Mouse (Mus musculus): ENCODE results near the gene Gm14139.
"Not testable (repeated sequence)": the region's sequence is repeated elsewhere in the genome, so short reads cannot be mapped to it uniquely, and the experiment has no call there.

Gene Gm14139

GRCm38 (mm10) chr2:150181570-150181999 lies at the start of gene Gm14139:
Gm14139 (plus strand) TSS chr2:150181755.
- DNase-seq (ENCODE audit: low spot score), result not testable (repeated sequence)

- DNase-seq (ENCODE audit: low spot score), result not testable (repeated sequence)
These were observed 49.6 kb upstream of the Gm14139 start for GRCm38 (mm10) chr2:150132002-150132401.

DNA sequence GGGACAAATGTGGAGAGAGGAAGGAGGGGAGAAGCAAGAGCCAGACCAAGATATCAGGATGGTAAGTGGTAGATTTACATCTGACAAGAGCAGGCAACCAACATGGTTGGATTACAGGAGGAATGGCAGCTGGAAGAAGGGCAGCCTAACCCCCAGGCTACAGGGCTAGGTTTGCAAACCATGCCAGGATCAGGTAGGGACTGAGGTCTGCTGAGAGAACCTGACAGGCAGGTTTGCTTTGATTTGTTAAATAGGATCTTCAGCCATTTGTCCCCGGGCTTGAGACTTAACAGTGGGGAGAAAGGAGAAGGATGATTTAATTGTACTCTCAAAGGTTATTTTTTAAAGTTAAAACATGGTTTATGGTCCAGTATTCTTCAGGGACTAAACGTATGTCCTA lies 48.8 kb upstream of the Gm14139 start:
- DNase-seq (ENCODE audit: low spot score), result no peak

GRCm38 (mm10) chr2:150136435-150136897 lies 45.1 kb upstream of the Gm14139 start, which contains the start of gene Zfp120:
Zfp120 (minus strand) TSS chr2:150136708.
- DNase-seq (ENCODE audit: low spot score), result peak; percentile 94

DNA sequence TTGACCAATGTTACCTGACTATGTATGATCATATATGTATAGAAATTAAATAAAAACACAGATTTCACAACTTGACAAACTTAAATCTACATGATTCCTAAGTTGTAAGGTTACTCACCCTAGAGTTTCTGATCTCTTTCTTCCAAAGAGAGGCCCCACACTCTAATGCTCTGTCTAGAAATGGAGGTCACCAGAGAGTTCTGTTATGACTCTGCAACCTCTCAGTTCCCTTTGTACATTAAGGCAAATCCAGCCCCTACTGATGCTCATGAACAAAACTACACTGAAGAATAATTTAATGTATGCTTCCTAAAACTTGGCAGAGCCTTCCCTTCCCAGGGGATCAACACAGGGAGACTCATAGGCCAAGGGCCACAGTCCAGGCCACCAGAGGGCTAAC lies 14.9 kb upstream of the Gm14139 start:
- no peak for DNase-seq (ENCODE audit: low spot score)

DNA sequence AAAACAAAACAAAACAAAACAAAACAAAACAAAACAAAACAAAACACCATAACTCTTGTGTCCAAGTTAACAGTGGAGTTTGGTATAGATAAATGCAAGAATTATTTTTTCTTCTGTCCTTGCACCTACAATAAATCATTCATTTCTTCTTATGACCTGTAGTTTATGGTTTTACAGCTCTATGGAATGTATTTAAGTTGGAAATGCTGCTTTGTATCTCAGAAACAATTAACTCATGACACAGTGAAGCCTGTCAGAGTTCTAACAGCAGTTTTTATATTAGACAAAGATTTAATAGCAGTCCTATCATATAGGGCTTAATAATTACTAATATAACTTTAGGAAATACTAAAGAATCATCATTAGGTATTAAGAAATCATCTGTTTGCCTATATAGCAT lies 7.7 kb upstream of the Gm14139 start:
- DNase-seq (ENCODE audit: low spot score), result no peak

DNA sequence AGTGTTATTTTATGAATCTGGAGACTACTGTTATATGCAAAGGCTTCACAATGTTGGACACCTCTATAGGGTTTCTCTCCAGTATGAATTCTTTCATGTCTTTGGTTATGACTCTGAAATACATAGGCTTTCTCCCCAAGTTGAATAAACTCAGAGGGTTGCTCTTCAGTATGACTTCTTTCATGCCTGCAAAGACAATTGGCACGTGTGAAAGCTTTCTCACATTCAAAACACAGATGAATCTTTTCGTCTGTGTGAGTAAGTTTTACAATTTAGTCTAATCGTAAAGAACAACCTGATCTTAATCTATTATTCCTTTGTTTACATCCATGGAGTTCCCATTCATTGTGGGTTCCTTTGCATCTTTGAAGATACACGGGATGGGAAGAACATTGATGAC lies 2.0 kb upstream of the Gm14139 start, which contains the start of gene Gm10770:
Gene Gm10770, minus strand, starts transcription at position 101 of the 400 bp plus-strand sequence.
- DNase-seq (ENCODE audit: low spot score), result not testable (repeated sequence)

DNA sequence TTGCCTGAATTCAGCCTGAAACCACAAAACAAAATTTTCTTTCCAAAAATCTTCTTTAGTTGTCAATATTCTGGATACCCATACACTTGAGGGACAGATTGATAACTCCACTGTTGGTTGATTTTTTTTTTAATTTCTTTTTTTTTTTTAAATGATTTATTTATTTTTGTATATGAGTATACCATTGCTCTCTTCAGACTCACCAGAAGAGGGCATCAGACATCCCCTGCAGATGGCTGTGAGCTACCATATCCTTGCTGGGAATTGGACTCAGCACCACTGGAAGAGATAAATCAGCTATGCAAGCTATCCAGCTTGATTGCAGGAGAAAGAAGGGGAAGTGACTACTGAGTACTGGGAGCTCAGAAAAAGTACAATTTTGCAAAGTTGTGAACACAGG lies 509 bp upstream of the Gm14139 start:
- DNase-seq (ENCODE audit: low spot score), result not testable (repeated sequence)

- DNase-seq (ENCODE audit: low spot score), result peak; percentile 68
These were observed 36.2 kb downstream of the Gm14139 start, which contains the start of gene Zfp937 for GRCm38 (mm10) chr2:150217600-150218362. Zfp937 (plus strand) TSS chr2:150218073.

GRCm38 (mm10) chr2:150218363-150218725 lies 36.8 kb downstream of the Gm14139 start:
- DNase-seq (ENCODE audit: low spot score), result not testable (repeated sequence)

GRCm38 (mm10) chr2:150223263-150223662 lies 41.7 kb downstream of the Gm14139 start:
- DNase-seq (ENCODE audit: low spot score), result not testable (repeated sequence)
